Mouse (Mus musculus) layer of hippocampus, adult 8-10 months (tissue): ENCODE measurements at regions not wholly inside any gene's neighbourhood (a gene's known extent, or its start where the extent isn't known, plus 50 kb on each side); places are given as distances from the start of the nearest gene placed in this dataset.

Source experiments
- DNase-seq, 2 experiments: peaks; one replicate each; pipeline ENCODE4 v3.0.0; 2022; ENCODE audit warnings: low spot score in 2 of 2

DNA sequence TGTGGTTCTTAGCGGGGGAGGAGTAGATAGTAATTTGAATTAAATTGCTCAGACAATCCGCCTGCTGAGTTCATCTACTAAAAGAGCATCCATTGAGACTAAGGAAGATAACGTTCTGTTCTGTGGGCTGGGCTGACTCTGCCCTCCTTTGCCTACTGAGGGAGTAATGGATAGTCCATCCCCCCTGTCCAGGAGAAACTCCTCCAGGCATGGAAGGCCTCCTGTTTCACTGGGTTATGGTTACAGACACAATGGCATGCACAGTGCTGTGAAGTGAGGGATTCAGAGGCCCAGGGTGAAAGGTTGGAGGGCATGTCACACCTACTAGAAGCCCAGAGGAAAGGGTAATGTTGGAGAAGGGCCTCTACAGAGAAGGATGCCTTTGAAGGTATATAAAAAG is 287.2 kb upstream of the Xrcc4 start:
- no peak for DNase-seq

DNA sequence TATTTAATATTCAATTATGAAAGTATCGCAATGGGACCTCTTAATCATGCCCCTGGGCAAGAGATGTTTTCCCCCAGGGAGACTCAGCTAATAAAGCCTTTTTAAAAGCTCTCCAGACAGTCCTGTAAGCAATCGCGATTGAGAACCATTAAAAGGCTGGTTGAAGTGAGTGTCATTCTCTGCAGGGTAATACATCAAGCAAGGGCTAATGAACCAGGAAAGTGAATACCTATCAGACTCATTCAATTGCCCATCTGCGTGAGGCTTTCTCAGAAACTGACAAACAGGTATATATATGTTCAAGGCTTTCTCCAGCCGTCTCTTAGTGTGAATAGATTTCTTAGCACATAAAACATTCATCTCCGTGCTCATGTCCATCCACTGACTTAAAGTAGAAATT is 286.8 kb upstream of the Xrcc4 start:
- DNase-seq = no peak

DNA sequence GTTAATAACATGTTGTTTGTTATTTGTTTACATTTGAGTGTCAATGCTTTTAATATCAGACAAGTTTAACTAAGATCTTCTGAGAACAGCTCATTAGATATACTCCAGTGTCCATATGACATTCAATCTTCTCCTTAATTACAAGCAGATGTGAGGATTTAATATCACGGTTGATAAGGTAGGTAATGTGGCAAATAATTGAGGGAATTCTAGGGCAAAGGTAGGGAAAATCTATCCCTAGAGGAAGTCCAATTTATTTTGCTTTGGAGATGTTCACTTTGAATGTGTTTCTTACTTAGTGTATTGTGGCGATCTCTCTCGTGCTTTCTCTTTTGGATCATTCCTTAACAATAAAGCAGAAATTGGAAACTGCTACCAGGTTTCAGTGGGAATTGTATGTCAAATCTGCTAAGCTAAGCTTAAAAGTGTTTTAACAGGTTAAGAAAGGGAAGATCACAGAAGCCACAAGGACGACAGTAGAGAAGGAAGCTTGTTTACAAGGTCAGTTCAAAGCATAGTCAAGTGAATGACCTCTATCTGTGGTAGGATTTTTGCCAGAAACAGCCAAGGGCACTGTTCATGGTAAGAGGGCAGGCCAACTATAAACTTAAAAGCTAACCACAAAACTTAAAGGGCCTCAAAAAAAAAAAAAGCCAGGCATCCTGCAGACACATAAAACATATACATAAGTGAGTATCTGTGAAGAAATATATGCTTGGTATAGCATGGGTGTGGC is 282.2 kb upstream of the Xrcc4 start:
- no peak for DNase-seq

DNA sequence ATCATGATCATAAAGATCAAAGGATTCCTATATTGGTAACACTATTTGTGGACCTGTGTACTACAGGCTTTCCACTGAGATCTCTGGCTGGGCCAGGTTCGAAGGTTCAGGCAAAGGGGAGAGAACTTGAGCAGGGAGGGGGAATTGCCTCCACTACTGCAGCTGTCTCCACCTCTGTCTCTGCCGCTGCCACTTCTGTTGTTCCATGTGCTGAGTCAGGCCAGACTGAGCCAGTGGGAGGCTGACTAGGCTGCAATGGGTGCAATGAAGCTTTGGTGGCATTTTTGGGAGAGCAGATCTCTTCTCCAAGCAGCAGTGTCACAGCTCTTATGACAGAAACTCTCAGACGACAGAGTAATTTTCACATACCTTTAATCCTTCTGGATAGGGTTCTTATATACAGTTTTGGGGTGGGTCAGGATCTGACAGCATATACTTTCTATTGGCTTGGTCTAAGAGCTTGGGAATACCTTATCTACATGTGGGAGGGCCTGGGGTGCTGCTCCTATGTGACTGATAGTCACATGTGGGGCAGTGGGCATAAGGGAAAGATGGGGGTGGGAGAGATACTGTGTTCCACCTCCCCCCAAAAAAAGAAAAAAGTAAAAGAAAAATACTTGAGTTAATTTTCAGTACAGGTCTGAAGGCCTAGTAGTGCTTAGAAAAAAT is 281.5 kb upstream of the Xrcc4 start:
- DNase-seq = no peak

DNA sequence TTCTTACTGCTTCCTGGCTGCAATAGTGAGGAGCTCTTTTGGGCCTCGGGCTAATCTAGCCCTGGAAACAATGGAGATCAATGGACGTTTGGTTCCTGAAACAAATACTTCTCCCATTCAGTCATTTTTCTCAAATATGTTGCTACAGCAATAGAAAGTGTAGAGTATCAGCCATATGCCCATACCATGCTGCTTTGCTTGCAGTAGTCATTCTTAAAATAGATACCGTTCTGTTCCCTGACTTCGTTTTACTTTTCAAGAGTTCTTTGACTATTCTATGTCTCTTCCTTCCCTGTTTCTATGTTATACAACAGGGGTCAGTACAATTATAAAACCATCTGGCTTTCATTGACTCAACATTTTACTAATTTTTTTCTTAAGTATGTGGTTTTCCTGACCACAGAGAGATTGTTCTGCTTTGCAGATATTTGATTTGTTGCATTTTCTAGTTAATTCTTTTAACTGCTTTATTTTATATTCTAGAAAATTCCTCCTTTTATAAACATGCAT is 275.2 kb upstream of the Xrcc4 start:
- no peak for DNase-seq

DNA sequence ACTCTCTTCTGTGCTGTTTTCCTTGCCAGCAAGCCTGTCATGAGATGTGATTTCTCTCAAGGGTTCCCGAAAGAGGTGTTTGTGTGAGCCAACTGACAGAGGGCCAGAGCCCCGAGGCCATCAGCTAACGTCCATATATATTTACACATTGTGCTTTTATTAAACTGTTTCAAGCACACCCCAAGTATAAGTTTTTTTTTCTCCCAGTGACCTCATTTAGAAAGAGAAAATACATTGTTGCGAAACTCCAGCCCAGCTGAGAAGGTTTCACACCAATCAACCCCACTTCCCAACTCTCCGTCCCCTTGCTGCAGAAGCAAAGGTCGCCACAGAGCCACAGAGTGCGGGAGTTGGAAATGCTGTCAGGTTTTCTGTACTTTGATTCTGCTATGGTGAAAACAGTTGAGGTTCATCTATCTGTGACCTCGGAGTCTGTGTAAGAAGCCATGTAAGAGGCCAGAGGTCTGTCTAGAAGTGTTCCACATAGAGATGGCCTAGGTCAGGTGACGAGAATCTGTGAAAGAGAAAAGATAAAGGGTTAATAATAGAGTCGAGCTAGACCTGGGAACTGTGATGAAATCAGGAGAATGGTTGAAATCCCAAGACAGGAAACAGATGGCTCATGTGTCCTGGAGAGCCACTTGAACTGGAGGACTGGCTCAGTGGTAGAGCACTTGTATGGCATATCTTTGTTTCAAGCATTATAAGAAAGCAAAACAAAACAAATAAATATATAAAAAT is 270.6 kb upstream of the Xrcc4 start:
- DNase-seq = no peak

DNA sequence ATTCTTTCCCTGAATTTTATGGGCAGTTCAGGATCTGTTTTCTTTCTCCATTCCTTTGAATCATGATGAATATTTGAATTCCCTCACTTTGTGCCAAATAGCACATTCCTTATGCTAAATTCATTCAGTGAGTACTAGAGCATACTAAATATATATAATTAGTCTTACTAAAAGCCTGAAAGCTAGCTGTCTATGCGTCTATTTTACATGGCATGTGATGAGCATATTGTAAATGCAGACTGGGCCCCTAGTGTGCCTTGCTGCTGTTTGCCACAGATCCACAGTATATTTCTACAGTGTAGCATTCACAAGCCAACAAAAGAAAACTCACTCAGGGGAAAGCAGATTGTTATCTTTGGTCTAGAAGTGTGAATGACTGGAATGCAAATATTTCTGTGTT is 268.7 kb upstream of the Xrcc4 start:
- no peak for DNase-seq

DNA sequence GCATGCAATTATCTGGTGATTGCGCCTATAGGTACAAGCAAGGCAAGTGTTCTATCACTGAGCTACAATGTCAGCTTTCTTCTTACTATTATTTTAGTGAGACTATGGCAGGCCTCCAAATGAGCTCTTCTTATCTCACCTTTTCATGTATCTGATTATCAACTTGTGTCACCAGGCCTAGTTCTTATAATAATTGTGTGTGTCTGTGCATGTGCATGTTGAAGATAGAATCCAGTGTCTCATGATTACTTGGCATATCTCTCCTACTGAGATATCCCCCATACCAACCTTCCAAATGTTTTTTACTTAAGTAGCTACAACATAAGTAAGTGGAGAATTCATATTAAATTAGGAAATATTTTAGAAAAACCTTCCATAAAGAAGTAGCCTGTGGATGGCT is 266.2 kb upstream of the Xrcc4 start:
- no peak for DNase-seq

DNA sequence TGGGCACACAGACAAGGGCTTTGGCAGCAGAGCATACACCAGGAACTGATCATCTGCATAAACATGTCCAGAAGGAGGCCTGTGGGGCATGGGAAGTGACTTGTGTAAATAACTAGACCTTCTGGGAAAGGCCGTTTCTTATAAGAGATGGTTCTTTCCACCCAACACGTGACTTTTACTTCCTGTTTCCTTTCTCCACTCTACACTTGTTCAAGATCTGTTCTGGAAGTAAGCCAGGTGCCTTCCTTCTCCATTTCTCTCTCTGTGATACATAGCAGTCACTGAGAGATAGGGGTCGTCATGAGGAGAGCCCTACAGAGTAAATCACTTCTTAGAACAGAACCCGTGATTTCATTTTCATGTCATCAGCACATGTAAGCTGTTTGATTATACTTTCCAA is 253.4 kb upstream of the Xrcc4 start:
- DNase-seq = no peak

DNA sequence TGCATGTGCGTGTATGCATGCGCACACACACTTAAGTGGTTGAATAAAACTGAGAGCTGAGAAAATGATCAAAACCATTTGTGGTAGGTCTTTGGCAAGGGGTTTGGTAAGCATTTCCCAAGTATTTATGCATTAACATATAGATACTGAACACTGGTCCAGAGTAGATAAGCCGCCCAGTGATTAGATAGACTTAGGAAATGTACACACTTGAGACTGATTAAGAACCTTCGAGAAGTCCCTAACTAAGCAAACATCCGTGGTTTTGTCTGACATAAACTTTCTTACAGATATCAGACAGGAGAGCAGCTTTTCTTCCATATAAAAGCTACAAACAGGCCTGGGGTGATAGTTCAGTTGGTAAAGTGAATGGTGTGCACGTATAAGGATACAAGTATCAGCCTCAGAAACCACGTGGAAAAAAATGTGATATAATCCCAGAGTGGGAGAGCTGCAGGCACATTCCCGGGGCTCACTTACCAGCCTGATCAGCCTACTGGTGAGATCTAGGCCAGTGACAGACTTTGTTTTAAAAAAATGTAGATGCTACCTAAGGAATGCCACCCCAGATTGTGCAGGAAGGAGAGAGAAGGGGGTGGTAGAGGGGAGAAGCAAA is 252.3 kb upstream of the Xrcc4 start:
- DNase-seq = no peak

DNA sequence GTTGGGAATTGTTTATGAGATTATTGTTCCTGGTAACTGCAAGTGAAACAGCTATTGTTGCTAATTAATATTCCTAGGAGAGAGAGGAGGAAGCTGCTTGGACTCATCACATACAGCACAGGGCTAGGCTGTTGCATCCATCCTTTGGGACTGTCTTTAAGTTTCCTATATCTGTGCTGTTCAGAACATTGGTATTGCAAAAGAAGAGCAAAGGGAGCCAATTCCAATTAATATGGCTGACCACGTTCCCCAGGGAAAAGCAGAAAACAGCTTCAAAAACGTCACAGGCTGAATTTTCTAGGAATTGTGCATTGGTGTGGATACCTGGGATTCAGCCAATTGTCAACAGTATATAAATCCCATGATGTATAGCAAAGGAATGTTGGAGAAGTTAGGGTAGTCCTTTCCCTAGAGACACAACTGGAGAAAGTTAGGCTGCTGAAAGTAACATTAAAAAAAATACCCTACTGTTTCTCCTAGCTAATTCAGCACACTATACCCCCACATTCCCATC is 251.3 kb upstream of the Xrcc4 start:
- DNase-seq = no peak

DNA sequence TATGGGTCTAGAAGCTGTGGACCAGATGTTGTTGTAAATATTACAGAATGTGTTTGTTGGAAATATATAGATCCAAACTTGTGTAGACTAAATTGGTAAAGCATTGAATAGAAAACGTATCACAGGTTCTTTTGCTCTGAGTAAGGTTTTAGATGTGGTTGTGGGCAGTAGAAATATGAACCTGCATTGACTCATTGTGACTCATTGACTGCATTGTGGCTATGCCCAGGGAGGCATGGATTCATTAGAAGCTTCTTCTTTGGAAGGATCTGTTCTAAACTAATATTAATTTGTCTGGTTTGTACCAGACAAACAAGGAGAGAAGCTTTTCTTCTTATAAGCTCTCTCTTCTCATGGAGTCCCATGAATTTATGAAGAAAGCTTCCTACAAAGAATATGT is 248.2 kb upstream of the Xrcc4 start:
- DNase-seq = no peak

DNA sequence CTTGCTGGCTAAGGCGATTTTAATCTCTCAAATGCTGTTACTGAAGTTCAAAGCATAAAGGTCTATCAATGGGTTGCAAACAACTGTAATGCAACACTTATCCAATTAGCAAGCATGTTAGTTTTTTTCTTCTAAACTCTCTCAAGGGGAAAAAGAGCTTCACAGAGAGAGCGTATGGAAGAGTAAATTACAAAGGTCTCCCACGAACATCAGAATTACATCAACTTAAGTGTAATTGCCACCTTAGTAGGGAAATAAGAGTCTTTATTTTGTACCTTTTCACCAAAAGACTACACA is 246.3 kb upstream of the Xrcc4 start:
- DNase-seq = no peak

DNA sequence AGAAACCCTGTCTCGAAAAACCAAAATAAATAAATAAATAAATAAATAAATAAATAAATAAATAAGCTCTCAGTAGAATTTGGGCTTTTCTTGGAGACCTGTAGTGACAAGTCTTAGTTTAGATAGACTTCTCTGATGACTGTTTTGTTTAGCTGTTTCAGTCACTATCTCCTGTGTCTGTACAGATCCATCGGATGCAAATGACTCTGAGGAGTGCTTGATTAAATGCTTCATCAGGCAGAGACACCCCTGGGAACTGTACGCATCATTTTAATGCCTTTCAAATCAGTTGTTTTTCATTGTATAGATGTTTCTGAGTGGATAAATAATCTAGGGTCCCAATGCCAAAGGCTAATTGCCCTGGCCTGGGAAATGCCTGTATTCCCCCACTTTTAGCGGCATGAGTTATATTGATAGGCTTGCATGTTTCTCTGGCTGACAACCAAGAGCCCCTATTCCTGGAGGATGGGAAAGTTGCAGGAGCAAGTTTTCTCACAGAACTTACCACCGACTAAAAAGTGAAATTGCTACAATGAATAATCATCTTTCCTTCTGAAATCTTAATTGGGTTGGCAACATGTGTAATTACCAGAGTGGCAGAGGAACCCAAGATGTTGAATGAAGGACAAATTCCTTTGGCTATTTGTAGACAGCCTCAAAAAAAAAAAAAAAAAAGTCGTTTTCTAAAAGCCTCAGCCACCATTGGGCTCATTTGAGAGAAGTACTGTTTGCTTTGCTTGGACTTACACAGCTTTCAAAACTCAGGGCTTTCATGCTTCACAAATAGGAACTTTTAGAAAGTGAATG is 245.7 kb upstream of the Xrcc4 start:
- no peak for DNase-seq

DNA sequence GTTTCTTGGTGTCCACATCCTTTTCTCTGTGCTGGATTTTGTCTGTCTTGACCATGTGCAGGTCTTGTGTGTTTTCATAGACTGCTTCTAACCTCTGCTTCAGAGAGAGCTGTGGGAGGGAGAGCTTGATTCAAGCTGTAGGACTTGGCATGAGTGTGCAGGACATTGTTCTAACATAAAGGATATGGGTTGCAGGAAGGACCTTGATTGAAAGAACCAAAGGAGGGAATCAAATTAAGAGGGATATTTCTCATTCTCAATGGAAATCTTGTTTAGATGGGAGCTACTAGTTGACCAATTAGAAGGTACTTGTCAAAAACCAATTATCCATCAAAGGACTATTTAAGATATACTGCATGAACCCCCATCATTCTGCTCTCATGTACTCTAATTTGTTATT is 244.9 kb upstream of the Xrcc4 start:
- no peak for DNase-seq

DNA sequence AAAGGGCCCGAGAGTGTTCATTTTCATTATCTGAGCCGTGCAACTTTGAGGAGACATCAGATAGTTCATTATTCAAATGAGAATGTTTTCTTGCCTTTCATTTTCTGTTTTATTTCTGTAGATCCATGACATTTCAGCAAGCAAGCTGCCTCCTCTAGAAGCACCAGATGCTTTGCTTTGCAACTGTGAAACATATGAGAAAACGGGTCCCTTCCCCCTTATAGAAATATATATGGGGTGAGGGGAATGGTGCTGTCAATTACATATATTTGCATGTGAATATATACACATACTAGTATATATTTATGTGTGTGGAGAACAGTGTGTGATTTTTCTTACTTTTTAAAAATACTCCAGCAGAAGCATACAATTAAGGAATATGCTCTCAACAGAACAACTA is 235.8 kb upstream of the Xrcc4 start:
- DNase-seq = peak in 1 of 2 experiments; percentile 6

DNA sequence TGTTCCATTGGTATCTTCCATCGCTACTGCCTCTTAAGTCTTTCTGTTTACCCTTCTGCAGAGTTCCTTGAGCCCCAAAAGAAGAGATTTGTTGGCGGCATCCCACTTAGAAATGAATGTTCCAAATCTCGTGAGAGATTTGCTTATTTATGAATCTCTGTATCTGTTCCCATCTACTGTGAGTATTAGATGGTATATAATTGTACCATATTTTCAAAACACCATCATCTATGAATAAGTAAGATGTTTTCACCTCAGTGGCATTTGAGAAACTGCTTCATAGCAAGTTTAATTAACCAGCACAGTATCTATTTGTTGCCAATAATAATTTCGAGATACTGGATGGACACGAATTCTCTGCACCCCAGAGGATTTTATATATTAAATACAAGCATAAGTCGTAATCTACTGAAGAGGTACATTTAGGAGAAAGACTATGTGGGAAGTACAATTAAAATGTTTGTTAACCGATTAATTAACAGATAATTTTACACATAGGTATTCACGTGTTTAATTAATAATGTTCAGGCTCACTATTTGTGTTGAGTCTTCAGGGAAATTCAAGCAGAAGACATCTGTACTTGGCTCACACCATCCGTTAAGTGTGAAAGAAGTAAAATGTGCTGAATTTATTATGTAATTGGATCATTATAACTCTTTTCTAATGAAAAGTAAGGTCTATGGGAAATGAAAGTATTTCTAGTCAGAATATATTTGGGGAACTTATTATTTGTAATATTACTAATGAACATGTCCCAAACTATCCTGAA is 224.0 kb upstream of the Xrcc4 start:
- no peak for DNase-seq

DNA sequence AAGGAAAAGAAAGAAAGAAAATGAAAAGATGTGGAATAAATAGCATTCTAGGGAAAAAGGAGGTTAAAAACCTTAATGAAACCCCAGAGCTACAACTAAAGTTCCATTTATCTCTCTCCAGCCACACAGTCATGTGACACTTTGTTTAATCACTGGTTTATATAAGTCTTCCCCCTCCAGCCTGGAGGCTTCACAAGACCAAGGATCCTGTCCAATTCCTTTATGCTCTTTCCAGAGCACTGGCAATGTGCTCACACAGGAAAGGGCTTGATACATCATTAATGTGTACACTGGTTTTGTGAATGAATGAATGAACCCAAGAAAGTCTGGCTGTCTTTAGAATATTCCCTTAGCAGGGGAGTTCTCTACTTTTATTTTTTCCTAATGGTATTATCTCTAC is 221.1 kb upstream of the Xrcc4 start:
- no peak for DNase-seq

DNA sequence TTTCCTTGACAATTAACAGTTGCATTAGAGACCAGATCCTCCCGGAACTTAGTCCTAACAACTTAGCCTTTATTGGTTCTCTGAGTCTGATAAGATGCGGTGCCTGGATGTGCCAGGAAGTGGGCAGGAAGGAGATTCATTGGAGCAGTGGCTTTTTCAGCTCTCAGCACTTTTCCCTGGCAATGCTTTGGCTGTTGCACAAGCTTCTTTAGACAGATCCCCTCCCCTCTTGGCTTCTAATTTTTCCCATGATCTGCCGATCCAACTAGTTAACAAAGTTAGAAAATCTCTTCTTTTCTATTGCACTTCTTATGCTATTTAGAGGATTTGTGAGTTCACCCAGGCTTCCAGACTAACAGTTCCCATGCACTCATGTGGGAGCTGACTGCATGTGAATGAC is 211.1 kb upstream of the Xrcc4 start:
- DNase-seq = no peak

DNA sequence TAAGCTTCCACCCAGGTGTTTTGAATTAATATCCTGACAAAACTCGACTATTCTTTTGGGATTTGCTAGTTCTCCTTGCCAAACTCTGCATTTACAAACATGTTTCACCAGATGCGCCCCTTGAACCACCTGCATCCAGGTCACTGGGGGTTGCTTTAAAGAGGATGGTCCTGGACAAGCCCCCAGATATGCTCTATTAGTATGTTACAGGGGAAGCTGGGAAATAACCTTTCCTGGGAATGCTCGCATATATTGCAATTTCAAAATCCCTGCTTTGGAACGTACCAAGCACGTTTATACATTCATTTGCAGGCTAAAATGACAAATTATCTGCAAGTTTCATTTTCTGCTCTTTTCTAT is 205.2 kb upstream of the Xrcc4 start:
- no peak for DNase-seq
